Comparison of ENCODE assay signal across 13 mouse cellular contexts in the genomic region with DNA sequence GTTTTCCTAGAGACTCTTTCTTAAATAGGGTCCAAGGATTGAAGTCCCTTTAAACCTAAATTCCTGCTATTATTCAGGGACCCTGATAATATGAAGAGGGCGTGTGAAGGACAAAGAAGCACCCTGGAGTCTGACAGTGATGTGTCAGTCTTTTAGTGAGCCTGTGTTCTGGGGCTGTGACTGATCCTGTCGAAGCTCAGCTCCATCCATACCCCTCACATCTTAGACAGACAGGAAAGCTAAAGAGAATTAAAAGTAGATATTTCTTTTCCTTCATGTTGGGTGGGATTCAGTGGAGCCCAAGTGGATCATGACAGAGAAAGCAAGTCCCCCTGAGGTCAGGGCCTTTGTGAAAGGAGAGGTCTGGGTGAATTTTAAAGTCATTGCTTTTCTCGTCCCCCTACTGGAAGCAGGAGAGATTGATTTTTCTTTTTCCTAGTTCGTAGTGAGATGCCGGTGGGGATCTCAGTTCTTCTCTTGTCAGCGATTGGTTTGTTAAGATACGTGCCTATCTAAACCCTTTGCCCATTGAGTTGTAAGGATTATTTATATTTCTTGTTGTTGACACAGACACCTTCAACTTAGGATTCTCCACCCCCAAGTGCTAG. TPM values are rescaled to one million over a fixed set of nuclear protein-coding genes. Genes with fewer than 3 reads are reported as not detected.
DNase-seq lines count a peak whose midpoint lies in the region; ATAC-seq and TF ChIP-seq lines count a peak whose summit lies in the region.
"Had no signal": no experiment of that assay in that cellular context is flagged by ENCODE, and none has a peak within 500 bp of the region (broad histone marks: within the 10 kb centered on the region; RNA-seq: fewer than 3 reads in every experiment).

No protein-coding gene starts in this region.

- TF ChIP-seq RAD21 in CH12.LX (IDR thresholded peaks at IDR 0.05; ENCODE audit: low read depth, low read length) = peak; percentile 30

- H3K9ac ChIP-seq in embryonic facial prominence, embryonic 11.5 days (replicated peaks; ENCODE audit: low read length) = no peak overlapping the region
- H3K9ac ChIP-seq in CH12.LX (ENCODE audit: insufficient read depth, low read depth) = no peak overlapping the region

- H3K4me2 ChIP-seq in embryonic facial prominence, embryonic 11.5 days (ENCODE audit: low read depth, low read length) = no peak overlapping the region
- H3K4me2 ChIP-seq in CH12.LX (ENCODE audit: insufficient read depth, low read depth, poor library complexity, severe bottlenecking) = peak overlapping the region; percentile 44; the same call in 1 of the 2 replicates

- TF ChIP-seq EP300 in CH12.LX (IDR thresholded peaks at IDR 0.05; ENCODE audit: low read length) = no peak

- no peaks in the 10 kb centered on the region for H3K4me1 ChIP-seq in embryonic facial prominence, embryonic 11.5 days (ENCODE audit: control insufficient read depth, insufficient read depth, low read length)
- no peaks in the 10 kb centered on the region for H3K4me1 ChIP-seq in embryonic facial prominence, embryonic 10.5 days
- no peaks in the 10 kb centered on the region for H3K4me1 ChIP-seq in CH12.LX (ENCODE audit: control insufficient read depth in 1 of 2, insufficient read depth in 2 of 2)

- no peaks in the 10 kb centered on the region for H3K36me3 ChIP-seq in embryonic facial prominence, embryonic 11.5 days (replicated peaks; ENCODE audit: control insufficient read depth, insufficient read depth, low read depth, low read length)
- no peaks in the 10 kb centered on the region for H3K36me3 ChIP-seq in embryonic facial prominence, embryonic 10.5 days (replicated peaks)
- no peaks in the 10 kb centered on the region for H3K36me3 ChIP-seq in CH12.LX (replicated peaks in 1 of 2; ENCODE audit: control insufficient read depth in 1 of 2, insufficient read depth in 1 of 2, low read length in 1 of 2)

- dilution Hi-C loops in CH12.LX (cut with MboI; ENCODE audit: extremely low pct_ligation_motif_present, extremely low pct_unique_long_range_greater_than_20kb, low sequenced_read_pairs) = no loop called here

- H3K27ac ChIP-seq in embryonic facial prominence, embryonic 11.5 days (replicated peaks; ENCODE audit: low read depth, low read length) = no peak overlapping the region
- H3K27ac ChIP-seq in embryonic facial prominence, embryonic 10.5 days (replicated peaks) = no peak overlapping the region
- H3K27ac ChIP-seq in layer of hippocampus, adult 2 months = no peak overlapping the region
- no peak overlapping the region for H3K27ac ChIP-seq in CH12.LX (ENCODE audit: insufficient read depth, low read depth)

- H3K4me3 ChIP-seq in embryonic facial prominence, embryonic 11.5 days (ENCODE audit: low read depth, low read length) = no peak overlapping the region
- H3K4me3 ChIP-seq in embryonic facial prominence, embryonic 10.5 days = no peak overlapping the region
- no peak overlapping the region for H3K4me3 ChIP-seq in layer of hippocampus, adult 2 months
- no peak overlapping the region for H3K4me3 ChIP-seq in CH12.LX (replicated peaks in 1 of 3; ENCODE audit: low read depth in 2 of 3, low read length in 2 of 3, poor library complexity in 1 of 3)
- H3K4me3 ChIP-seq: myocyte had no signal

- 20% methylated on average over 7 of the region's 7 CpGs for WGBS in embryonic facial prominence, embryonic 11.5 days
- WGBS in embryonic facial prominence, embryonic 10.5 days = 21% methylated on average over 7 of the region's 7 CpGs

- H3K27me3 ChIP-seq in embryonic facial prominence, embryonic 11.5 days (ENCODE audit: control insufficient read depth, insufficient read depth, low read length) = no peaks in the 10 kb centered on the region
- peaks cover 5% of the 10 kb centered on the region; the same call in 1 of the 2 replicates for H3K27me3 ChIP-seq in embryonic facial prominence, embryonic 10.5 days (replicated peaks; ENCODE audit: low read depth, poor library complexity, severe bottlenecking)
- no peaks in the 10 kb centered on the region for H3K27me3 ChIP-seq in CH12.LX (replicated peaks)

- H3K79me2 ChIP-seq in CH12.LX (replicated peaks; ENCODE audit: control insufficient read depth, extremely low read depth, insufficient read depth, poor library complexity, severe bottlenecking) = no peaks in the 10 kb centered on the region

- peak; percentile 76 for TF ChIP-seq CTCF in layer of hippocampus, adult 2 months (conservative IDR thresholded peaks at IDR 0.05)
- TF ChIP-seq CTCF in CH12.LX (conservative IDR thresholded peaks at IDR 0.05 in 1 of 2, IDR thresholded peaks at IDR 0.05 in 1 of 2; ENCODE audit: low read depth in 2 of 2, low read length in 2 of 2) = peak; percentile 28 to 56; a peak in 2 of 4 replicates

- H3K9me3 ChIP-seq in embryonic facial prominence, embryonic 11.5 days (replicated peaks; ENCODE audit: control insufficient read depth, low read length) = no peaks in the 10 kb centered on the region
- H3K9me3 ChIP-seq in embryonic facial prominence, embryonic 10.5 days = no peaks in the 10 kb centered on the region
- no peaks in the 10 kb centered on the region for H3K9me3 ChIP-seq in CH12.LX (replicated peaks; ENCODE audit: low read length)

- peak; percentile 45 for DNase-seq in embryonic facial prominence, embryonic 11.5 days (ENCODE audit: low spot score)
- DNase-seq in embryonic facial prominence, embryonic 10.5 days (ENCODE audit: low spot score) = no peak
- DNase-seq in layer of hippocampus, adult 2 months (ENCODE audit: low spot score in 2 of 2) = no peak
- DNase-seq in layer of hippocampus, adult 8-10 months (ENCODE audit: low spot score in 2 of 2) = no peak
- DNase-seq in CH12.LX (ENCODE audit: extremely low read depth) = no peak
- no peak for DNase-seq in right cerebral cortex, postnatal 36 days (ENCODE audit: low spot score in 2 of 2)
- no peak for DNase-seq in adrenal gland, postnatal 25 days
- DNase-seq: embryo, embryonic 11 days; kidney, adult 2 months; lung, postnatal 36 days; thymus, postnatal 25 days had no signal

- in situ Hi-C loops in CH12.LX (cut with MboI; ENCODE audit: low pct_ligation_motif_present, low pct_unique_long_range_greater_than_20kb, low sequenced_read_pairs) = no loop called here

- ATAC-seq in embryonic facial prominence, embryonic 11.5 days (replicated peaks; ENCODE audit: insufficient number of reproducible peaks, low FRiP score, low TSS enrichment, low read depth) = no peak
- peak; percentile 68 for ATAC-seq in megakaryocyte progenitor cell, adult 5-6 weeks (replicated peaks; ENCODE audit: poor library complexity)

- TF ChIP-seq POLR2A in CH12.LX (IDR thresholded peaks at IDR 0.05; ENCODE audit: low read depth, low read length) = no peak

RNA-seq across cellular contexts. Expression of a gene that starts 8.4 kb away (rescaled TPM):
- 18.5 and 19.3 TPM in 2 replicates for polyA plus RNA-seq in embryonic facial prominence, embryonic 11.5 days (2014; fragmentation: Nextera tagmentation; extraction: Ambion mirVana)
- polyA plus RNA-seq in embryonic facial prominence, embryonic 10.5 days (2016; fragmentation: Nextera tagmentation; extraction: Ambion mirVana) = 13.7 and 14.8 TPM in 2 replicates
- total RNA-seq in layer of hippocampus, adult 2 months (2021) = 10 to 100 TPM; 14.1 to 15.1 TPM
- 10 to 100 TPM; 11.6 to 13.1 (median 12.1) TPM for total RNA-seq in layer of hippocampus, adult 8-10 months (2022)
- total RNA-seq in CH12.LX (2012; rRNA removed) (0.04 TPM in 1 of 2 replicates, not detected in the other), CH12.LX (2014; rRNA removed) (not detected in 2 replicates)
- polyA plus RNA-seq in CH12.LX (2012; ENCODE audit: insufficient read length, low read depth) = 0.03 TPM in 1 of 2 replicates, not detected in the other
- 0.07 TPM in 1 of 2 replicates, not detected in the other for total RNA-seq in megakaryocyte progenitor cell, adult 5-6 weeks (2015)
- total RNA-seq in megakaryocyte progenitor cell, adult 5-6 weeks (2017) = not detected in 2 replicates
- total RNA-seq in adrenal gland, postnatal 25 days (2021) = 5.4 and 10.0 TPM in 2 replicates

RNA-seq across cellular contexts. Expression of a gene that starts 15.0 kb away (rescaled TPM):
- 294 and 319 TPM in 2 replicates for polyA plus RNA-seq in embryonic facial prominence, embryonic 11.5 days (2014; fragmentation: Nextera tagmentation; extraction: Ambion mirVana)
- polyA plus RNA-seq in embryonic facial prominence, embryonic 10.5 days (2016; fragmentation: Nextera tagmentation; extraction: Ambion mirVana) = 329 and 340 TPM in 2 replicates
- total RNA-seq in layer of hippocampus, adult 2 months (2021) = 100 to 1,000 TPM; 104 to 108 TPM
- total RNA-seq in layer of hippocampus, adult 8-10 months (2022) = 100 to 1,000 TPM in 2 of 4 experiments, 10 to 100 TPM in 2; 91.3 to 108 (median 100) TPM
- 306 and 329 TPM in 2 replicates for total RNA-seq in CH12.LX (2012; rRNA removed)
- 451 and 525 TPM in 2 replicates for total RNA-seq in CH12.LX (2014; rRNA removed)
- 379 and 399 TPM in 2 replicates for polyA plus RNA-seq in CH12.LX (2012; ENCODE audit: insufficient read length, low read depth)
- total RNA-seq in megakaryocyte progenitor cell, adult 5-6 weeks (2015) = 124 and 152 TPM in 2 replicates
- 69.0 and 86.6 TPM in 2 replicates for total RNA-seq in megakaryocyte progenitor cell, adult 5-6 weeks (2017)
- 185 and 190 TPM in 2 replicates for total RNA-seq in adrenal gland, postnatal 25 days (2021)

RNA-seq across cellular contexts. Expression of a gene that starts 43.8 kb away (rescaled TPM):
- 38.1 and 42.6 TPM in 2 replicates for polyA plus RNA-seq in embryonic facial prominence, embryonic 11.5 days (2014; fragmentation: Nextera tagmentation; extraction: Ambion mirVana)
- polyA plus RNA-seq in embryonic facial prominence, embryonic 10.5 days (2016; fragmentation: Nextera tagmentation; extraction: Ambion mirVana) = 45.0 and 49.2 TPM in 2 replicates
- 10 to 100 TPM; 73.2 to 73.4 TPM for total RNA-seq in layer of hippocampus, adult 2 months (2021)
- total RNA-seq in layer of hippocampus, adult 8-10 months (2022) = 100 to 1,000 TPM in 1 of 4 experiments, 10 to 100 TPM in 3; 62.3 to 111 (median 75.7) TPM
- 25.1 and 29.9 TPM in 2 replicates for total RNA-seq in CH12.LX (2012; rRNA removed)
- total RNA-seq in CH12.LX (2014; rRNA removed) = 13.8 and 19.1 TPM in 2 replicates
- 45.4 and 49.1 TPM in 2 replicates for polyA plus RNA-seq in CH12.LX (2012; ENCODE audit: insufficient read length, low read depth)
- 64.8 and 73.5 TPM in 2 replicates for total RNA-seq in megakaryocyte progenitor cell, adult 5-6 weeks (2015)
- 14.3 and 22.2 TPM in 2 replicates for total RNA-seq in megakaryocyte progenitor cell, adult 5-6 weeks (2017)
- 88.3 and 122 TPM in 2 replicates for total RNA-seq in adrenal gland, postnatal 25 days (2021)

RNA-seq across cellular contexts. Expression of a gene that starts 51.7 kb away (rescaled TPM):
- 168 and 181 TPM in 2 replicates for polyA plus RNA-seq in embryonic facial prominence, embryonic 11.5 days (2014; fragmentation: Nextera tagmentation; extraction: Ambion mirVana)
- polyA plus RNA-seq in embryonic facial prominence, embryonic 10.5 days (2016; fragmentation: Nextera tagmentation; extraction: Ambion mirVana) = 154 and 163 TPM in 2 replicates
- total RNA-seq in layer of hippocampus, adult 2 months (2021) = 100 to 1,000 TPM; 112 to 120 TPM
- total RNA-seq in layer of hippocampus, adult 8-10 months (2022) = 100 to 1,000 TPM; 102 to 123 (median 111) TPM
- total RNA-seq in CH12.LX (2012; rRNA removed) (259 and 331 TPM in 2 replicates), CH12.LX (2014; rRNA removed) (259 and 461 TPM in 2 replicates)
- polyA plus RNA-seq in CH12.LX (2012; ENCODE audit: insufficient read length, low read depth) = 297 and 330 TPM in 2 replicates
- 301 and 304 TPM in 2 replicates for total RNA-seq in megakaryocyte progenitor cell, adult 5-6 weeks (2015)
- total RNA-seq in megakaryocyte progenitor cell, adult 5-6 weeks (2017) = 136 and 141 TPM in 2 replicates
- 198 and 204 TPM in 2 replicates for total RNA-seq in adrenal gland, postnatal 25 days (2021)

RNA-seq across cellular contexts. Expression of a gene that starts 58.7 kb away (rescaled TPM):
- 46.2 and 51.2 TPM in 2 replicates for polyA plus RNA-seq in embryonic facial prominence, embryonic 11.5 days (2014; fragmentation: Nextera tagmentation; extraction: Ambion mirVana)
- polyA plus RNA-seq in embryonic facial prominence, embryonic 10.5 days (2016; fragmentation: Nextera tagmentation; extraction: Ambion mirVana) = 45.3 and 45.4 TPM in 2 replicates
- total RNA-seq in layer of hippocampus, adult 2 months (2021) = 10 to 100 TPM in 1 of 2 experiments, 1 to 10 TPM in 1; 8.9 to 14.3 TPM
- 10 to 100 TPM in 3 of 4 experiments, 1 to 10 TPM in 1; 9.6 to 13.0 (median 12.7) TPM for total RNA-seq in layer of hippocampus, adult 8-10 months (2022)
- 28.7 and 43.7 TPM in 2 replicates for total RNA-seq in CH12.LX (2012; rRNA removed)
- 57.3 and 66.0 TPM in 2 replicates for total RNA-seq in CH12.LX (2014; rRNA removed)
- polyA plus RNA-seq in CH12.LX (2012; ENCODE audit: insufficient read length, low read depth) = 84.2 and 133 TPM in 2 replicates
- 26.4 and 30.4 TPM in 2 replicates for total RNA-seq in megakaryocyte progenitor cell, adult 5-6 weeks (2015)
- total RNA-seq in megakaryocyte progenitor cell, adult 5-6 weeks (2017) = 39.8 and 48.9 TPM in 2 replicates
- 19.1 and 27.7 TPM in 2 replicates for total RNA-seq in adrenal gland, postnatal 25 days (2021)
